Mouse (Mus musculus) heart, postnatal 0 days (tissue): ENCODE data around the gene Mmp20. TPM values are rescaled to one million over a fixed set of nuclear protein-coding genes. Genes with fewer than 3 reads are reported as not detected.

Experiments
- ATAC-seq: fragments of 200-750 bp; cut with Nextera tagmentation; 2 replicates; pipeline ENCODE4 v1.8.0; 2017; ENCODE audit warnings: low read depth, moderate number of reproducible peaks, moderate library complexity; ENCODE audit not compliant: insufficient read depth
- DNase-seq: peaks from one replicate; pipeline ENCODE4 v3.0.0-alpha.2; 2016; ENCODE audit warnings: low spot score
- H3K27ac ChIP-seq: fragments of 300-500 bp; sonication (generic); 2 replicates; pipeline ENCODE4 v1.5.1; 2014; ENCODE audit warnings: low read depth, mild to moderate bottlenecking
- H3K27me3 ChIP-seq: fragments of 300-500 bp; sonication (generic); 2 replicates; pipeline ENCODE4 v1.6.1; 2014; ENCODE audit warnings: low read length, mixed read lengths; ENCODE audit not compliant: control insufficient read depth, insufficient read depth
- H3K36me3 ChIP-seq: fragments of 300-500 bp; sonication (generic); replicated peaks from 2 replicates; pipeline ENCODE4 v1.6.1; 2014; ENCODE audit warnings: low read length, mixed read lengths; ENCODE audit not compliant: control insufficient read depth, insufficient read depth
- H3K4me1 ChIP-seq: fragments of 300-500 bp; sonication (generic); 2 replicates; pipeline ENCODE4 v1.6.1; 2014; ENCODE audit warnings: antibody characterized with exemption; ENCODE audit not compliant: control insufficient read depth, insufficient read depth
- H3K4me2 ChIP-seq: fragments of 300-500 bp; sonication (generic); 2 replicates; pipeline ENCODE4 v1.6.1; 2014; ENCODE audit warnings: low read depth, mild to moderate bottlenecking, low read length, moderate library complexity
- H3K4me3 ChIP-seq: fragments of 300-500 bp; sonication (generic); 2 replicates; pipeline ENCODE4 v1.5.1; 2014; ENCODE audit warnings: low read depth, low read length
- H3K9ac ChIP-seq: fragments of 300-500 bp; sonication (generic); replicated peaks from 2 replicates; pipeline ENCODE4 v1.6.1; 2014; ENCODE audit warnings: low read depth, low read length, mixed read lengths
- H3K9me3 ChIP-seq: fragments of 300-500 bp; sonication (generic); replicated peaks from 2 replicates; pipeline ENCODE4 v1.6.1; 2016; ENCODE audit warnings: low read length; ENCODE audit not compliant: control insufficient read depth
- CTCF ChIP-seq: IDR thresholded peaks from 2 replicates; pipeline ENCODE4 v1.5.1; 2016; ENCODE audit warnings: antibody characterized with exemption, control low read depth, low read depth
- EP300 ChIP-seq: IDR thresholded peaks from 2 replicates; pipeline ENCODE4 v1.6.1; 2016; ENCODE audit warnings: antibody characterized with exemption, low read depth
- WGBS: fragments of 180-500 bp; shearing (Covaris S2); extraction: QIAGEN DNeasy Blood & Tissue Kit; methylation state at CpG from one replicate; pipeline ENCODE4 v1.1.7; 2014; 5-methylcytosine and 5-hydroxymethylcytosine counted together
- polyA plus RNA-seq: library from polyadenylated mRNA; unstranded; fragments of >200 nt; fragmentation: Nextera tagmentation; extraction: Ambion mirVana; gene quantifications from 2 replicates; pipeline ENCODE4 v1.2.1, GENCODE M21; 2015
- total RNA-seq: library from RNA; depleted of rRNA; stranded (reverse); fragments of >200 nt; gene quantifications from 2 replicates; pipeline ENCODE4 v1.2.3, GENCODE M21; 2014; ENCODE audit warnings: low replicate concordance

The Mmp20 gene
- total and polyA plus RNA-seq, 2 experiments from 2014 or later = not detected

DNA sequence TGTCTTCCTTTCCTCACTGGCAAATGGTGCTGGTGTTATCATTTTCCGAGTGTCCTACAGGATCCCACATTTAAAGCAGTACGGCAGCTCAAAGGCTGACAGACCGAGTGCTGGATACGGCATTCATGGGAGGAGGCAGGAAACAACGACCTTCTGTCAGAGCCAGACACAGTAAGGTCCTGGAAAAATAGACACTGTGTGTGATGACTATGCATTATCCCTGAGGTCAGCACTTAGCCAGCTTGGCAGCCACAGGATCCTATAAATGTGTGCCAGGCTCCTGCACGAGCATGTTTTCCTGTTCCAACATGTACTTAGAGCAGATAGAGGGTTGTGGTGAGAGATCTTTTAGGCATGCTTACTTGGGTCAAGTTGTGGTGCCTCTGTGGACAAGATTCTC lies 24.0 kb upstream of the Mmp20 start:
- 43% methylated on average over 6 of the region's 6 CpGs for WGBS
- no peak for TF ChIP-seq CTCF
- TF ChIP-seq EP300 = no peak
- no peak for ATAC-seq
- Histone ChIP-seq H3K4me2 (no peak overlapping the region), H3K27ac (no peak overlapping the region), H3K9ac (no peak overlapping the region), H3K4me1 (no peaks in the 10 kb centered on the region), H3K4me3 (no peak overlapping the region), H3K36me3 (no peaks in the 10 kb centered on the region), H3K9me3 (no peaks in the 10 kb centered on the region), H3K27me3 (no peaks in the 10 kb centered on the region)
- DNase-seq = no peak

DNA sequence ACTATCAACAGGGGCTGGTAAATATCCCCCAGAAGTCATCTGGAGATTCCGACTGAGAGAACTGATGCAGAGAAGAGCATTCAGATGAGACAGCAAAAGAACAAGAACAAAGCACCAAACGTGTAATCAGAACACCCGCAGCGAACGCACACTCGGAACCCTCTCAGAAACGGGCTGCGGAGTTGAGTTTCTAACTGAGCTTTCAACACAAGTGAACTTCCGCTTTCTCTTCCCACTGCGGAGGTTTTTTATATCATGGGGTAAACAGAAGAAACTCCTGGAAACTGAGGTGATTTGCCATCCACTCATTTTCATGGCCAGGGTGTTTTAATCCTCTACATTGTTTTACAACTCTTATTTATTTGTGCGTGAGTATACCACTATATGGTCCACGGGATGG lies 22.4 kb upstream of the Mmp20 start:
- no peaks in the 10 kb centered on the region for H3K27me3 ChIP-seq
- H3K4me1 ChIP-seq = no peaks in the 10 kb centered on the region
- ATAC-seq (no peak), DNase-seq (no peak)
- no peak overlapping the region for H3K4me2 ChIP-seq
- TF ChIP-seq CTCF (no peak), EP300 (no peak)
- 0 out of 2 replicates have a peak, but pooled peaks cover 4% of the 10 kb centered on the region for H3K9me3 ChIP-seq
- 84% methylated on average over 12 of the region's 12 CpGs for WGBS
- no peak overlapping the region for H3K9ac ChIP-seq
- H3K27ac ChIP-seq = no peak overlapping the region
- no peak overlapping the region for H3K4me3 ChIP-seq
- no peaks in the 10 kb centered on the region for H3K36me3 ChIP-seq

DNA sequence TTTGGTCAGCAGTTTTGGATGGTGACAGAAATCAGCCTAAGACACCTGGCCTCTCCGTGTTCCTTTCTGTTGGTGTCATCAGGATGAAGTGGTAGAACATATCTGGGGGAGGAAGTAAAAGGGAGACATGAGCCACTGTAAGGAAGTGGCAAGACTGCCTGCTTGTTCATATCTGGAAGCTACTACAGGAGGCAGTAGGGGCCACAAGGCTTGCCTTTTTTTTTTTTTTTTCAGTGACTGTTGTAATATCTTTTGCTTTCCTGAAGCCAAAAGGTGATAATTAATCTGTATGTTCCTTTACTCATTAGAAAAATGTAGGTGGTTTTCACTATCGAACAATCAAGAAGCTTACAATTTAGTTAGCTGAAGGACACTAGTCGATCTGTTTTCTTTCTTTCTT lies 5.4 kb upstream of the Mmp20 start:
- Histone ChIP-seq H3K27me3 (no peaks in the 10 kb centered on the region), H3K4me1 (no peaks in the 10 kb centered on the region), H3K4me3 (no peak overlapping the region), H3K36me3 (no peaks in the 10 kb centered on the region), H3K9me3 (no peaks in the 10 kb centered on the region), H3K4me2 (no peak overlapping the region), H3K27ac (no peak overlapping the region), H3K9ac (no peak overlapping the region)
- no peak for TF ChIP-seq CTCF
- TF ChIP-seq EP300 = no peak
- WGBS = 60% methylated on average over 3 of the region's 3 CpGs
- ATAC-seq (no peak), DNase-seq (no peak)

DNA sequence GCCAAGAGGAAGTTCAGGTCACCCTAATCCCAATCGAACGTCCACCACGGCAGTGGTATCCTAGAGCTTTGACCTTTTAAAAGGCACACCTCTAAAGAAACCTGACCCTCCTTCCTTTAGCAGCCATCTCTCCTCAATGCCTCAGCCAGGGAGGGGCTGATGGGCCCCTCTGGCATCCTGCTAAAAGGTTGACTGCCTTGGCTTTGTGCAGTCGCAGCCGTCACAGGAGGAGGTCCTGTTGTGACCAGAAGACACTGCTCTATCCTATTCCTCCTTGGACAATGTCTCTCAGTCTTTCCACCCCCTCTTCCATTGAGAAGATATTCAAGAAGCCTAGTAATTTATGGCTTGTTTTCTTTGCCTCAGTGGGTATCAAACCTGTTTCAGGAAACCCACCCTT lies 5.9 kb downstream of the Mmp20 start:
- Histone ChIP-seq H3K9me3 (no peaks in the 10 kb centered on the region), H3K4me3 (no peak overlapping the region), H3K27ac (no peak overlapping the region), H3K4me1 (no peaks in the 10 kb centered on the region), H3K4me2 (no peak overlapping the region), H3K9ac (no peak overlapping the region), H3K27me3 (no peaks in the 10 kb centered on the region), H3K36me3 (no peaks in the 10 kb centered on the region)
- 37% methylated on average over 5 of the region's 5 CpGs for WGBS
- ATAC-seq (no peak), DNase-seq (no peak)
- TF ChIP-seq CTCF (no peak), EP300 (no peak)

DNA sequence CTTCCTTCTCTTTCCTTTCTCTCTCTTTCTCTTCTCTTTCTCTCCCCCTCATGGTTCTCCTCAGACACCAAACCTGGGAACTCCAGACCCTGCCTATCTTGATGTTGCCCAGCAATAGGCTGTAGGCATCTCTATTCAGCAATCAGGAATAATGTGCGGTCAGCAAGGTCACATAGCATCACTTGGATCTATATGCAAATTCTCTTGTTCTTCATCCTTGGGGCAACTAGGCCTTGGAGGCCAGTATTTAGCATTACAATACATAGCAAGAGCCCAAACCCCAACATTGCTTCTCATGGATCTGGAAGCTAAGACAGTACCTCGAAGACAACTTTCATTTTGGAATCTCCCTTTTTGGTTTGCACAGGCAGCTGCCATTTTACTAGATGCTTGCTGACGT lies 19.9 kb downstream of the Mmp20 start:
- WGBS = 77% methylated on average over 3 of the region's 3 CpGs
- H3K4me1 ChIP-seq = no peaks in the 10 kb centered on the region
- H3K4me2 ChIP-seq = no peak overlapping the region
- DNase-seq (no peak), ATAC-seq (no peak)
- H3K9ac ChIP-seq = no peak overlapping the region
- H3K27me3 ChIP-seq = no peaks in the 10 kb centered on the region
- no peaks in the 10 kb centered on the region for H3K36me3 ChIP-seq
- no peaks in the 10 kb centered on the region for H3K9me3 ChIP-seq
- no peak overlapping the region for H3K4me3 ChIP-seq
- no peak overlapping the region for H3K27ac ChIP-seq
- TF ChIP-seq EP300 (no peak), CTCF (no peak)

DNA sequence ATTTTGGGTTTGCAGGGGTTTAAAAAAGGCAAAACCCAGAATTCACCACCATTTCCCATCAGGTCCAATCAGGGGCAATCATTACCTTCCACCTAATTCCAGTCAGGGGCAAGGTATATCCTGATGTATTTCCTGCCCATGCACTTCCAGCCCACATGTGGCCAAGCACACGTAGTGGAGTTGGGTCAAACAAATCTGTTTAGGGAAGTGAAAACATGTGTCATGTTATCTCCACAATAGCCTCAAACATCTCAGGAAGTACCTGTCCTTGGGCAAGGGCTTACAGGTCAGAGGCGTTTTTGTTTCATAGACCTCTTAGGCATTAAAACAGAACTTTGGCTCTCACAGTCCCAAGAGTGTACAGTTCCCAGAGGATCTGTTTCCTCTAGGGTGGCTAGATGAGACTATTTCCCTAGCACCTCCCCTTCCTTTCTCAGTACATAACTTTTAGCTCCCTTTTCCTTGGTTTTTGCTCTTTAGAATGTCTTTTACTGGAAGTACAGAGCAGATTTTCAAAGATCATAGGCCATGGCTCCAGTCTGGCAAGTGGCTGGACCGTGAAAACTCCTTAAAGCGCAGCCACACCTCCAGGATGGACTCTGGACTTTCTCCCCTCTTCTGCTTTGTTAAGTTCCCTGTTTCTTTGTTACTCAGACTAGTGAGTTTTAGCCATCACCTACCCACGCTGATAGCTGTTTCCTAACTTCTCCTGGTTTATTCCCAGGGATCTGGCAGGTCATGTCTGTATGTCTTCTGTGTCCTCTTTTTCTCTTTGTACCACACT lies 22.6 kb downstream of the Mmp20 start:
- Histone ChIP-seq H3K27me3 (no peaks in the 10 kb centered on the region), H3K4me3 (no peak overlapping the region), H3K4me1 (no peaks in the 10 kb centered on the region), H3K27ac (no peak overlapping the region), H3K36me3 (no peaks in the 10 kb centered on the region), H3K4me2 (no peak overlapping the region), H3K9ac (no peak overlapping the region), H3K9me3 (no peaks in the 10 kb centered on the region)
- WGBS = 59% methylated on average over 5 of the region's 5 CpGs
- TF ChIP-seq EP300 (no peak), CTCF (no peak)
- DNase-seq = no peak
- no peak for ATAC-seq
